Mouse (Mus musculus): ENCODE measurements around the gene Sh2d3c. TPM values are rescaled to one million over a fixed set of nuclear protein-coding genes. Genes with fewer than 3 reads are reported as not detected.

Gene Sh2d3c
- polyA plus RNA-seq, 1 experiment from 2014 or later = 45.9 TPM

DNA sequence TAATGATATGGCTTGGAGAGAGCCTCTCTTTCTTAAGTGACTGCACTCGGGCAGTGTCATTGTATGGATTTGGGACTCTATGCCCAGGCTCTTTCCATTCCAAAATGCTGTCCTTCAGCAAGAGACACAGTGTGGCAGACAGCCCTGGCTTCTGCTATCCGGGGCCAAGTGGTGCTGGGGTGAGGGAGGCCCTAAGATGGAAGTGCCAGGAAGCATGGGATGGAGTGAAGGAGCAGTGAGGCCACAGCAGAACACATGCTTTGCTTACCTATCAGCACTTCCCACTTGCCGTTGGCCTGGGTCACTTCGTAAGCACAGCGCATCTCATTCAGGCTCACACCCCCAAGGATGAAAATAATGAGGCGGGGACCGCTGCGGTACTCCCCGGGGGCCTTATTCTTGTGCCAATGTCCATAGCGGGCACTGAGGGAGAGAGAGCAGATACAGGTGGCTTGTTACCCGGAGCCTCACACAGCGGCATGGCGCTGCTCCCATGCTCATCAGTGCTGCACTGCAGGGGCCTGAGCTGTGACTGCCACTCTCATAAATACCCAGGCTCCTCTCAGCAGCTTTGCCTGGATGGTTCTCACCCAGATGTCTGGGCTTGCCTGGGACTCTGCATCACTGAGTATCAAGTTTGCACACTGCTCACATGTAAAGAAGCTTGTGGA is 75.0 kb downstream of the Sh2d3c start:
- ATAC-seq (ENCODE audit: low FRiP score, low TSS enrichment) (no peak), DNase-seq (no peak)
- Histone ChIP-seq H3K4me1 (ENCODE audit: control insufficient read depth, insufficient read depth, low read length) (no peaks in the 10 kb centered on the region), H3K27me3 (ENCODE audit: control insufficient read depth, insufficient read depth, low read length) (no peaks in the 10 kb centered on the region), H3K36me3 (ENCODE audit: control insufficient read depth, insufficient read depth, low read length) (peaks cover 92% of the 10 kb centered on the region), H3K4me2 (ENCODE audit: low read length) (no peak overlapping the region), H3K9ac (replicated peaks; ENCODE audit: low read length) (no peak overlapping the region), H3K27ac (replicated peaks; ENCODE audit: low read depth, low read length) (no peak overlapping the region), H3K4me3 (replicated peaks; ENCODE audit: low read depth, low read length) (no peak overlapping the region), H3K9me3 (ENCODE audit: control insufficient read depth, low read length) (no peaks in the 10 kb centered on the region)
- 83% methylated on average over 13 of the region's 13 CpGs for WGBS

- H3K27ac ChIP-seq (replicated peaks; ENCODE audit: low read depth, low read length) = no peak overlapping the region
- no peak for DNase-seq
- no peaks in the 10 kb centered on the region for H3K9me3 ChIP-seq (ENCODE audit: control insufficient read depth, low read length)
- H3K27me3 ChIP-seq (ENCODE audit: control insufficient read depth, insufficient read depth, low read length) = no peaks in the 10 kb centered on the region
- no peak for ATAC-seq (ENCODE audit: low FRiP score, low TSS enrichment)
- H3K4me3 ChIP-seq (replicated peaks; ENCODE audit: low read depth, low read length) = no peak overlapping the region
- no peaks in the 10 kb centered on the region for H3K4me1 ChIP-seq (ENCODE audit: control insufficient read depth, insufficient read depth, low read length)
- no peak overlapping the region for H3K4me2 ChIP-seq (ENCODE audit: low read length)
- H3K36me3 ChIP-seq (ENCODE audit: control insufficient read depth, insufficient read depth, low read length) = peaks cover 95% of the 10 kb centered on the region
- 80% methylated on average over 10 of the region's 10 CpGs for WGBS
- no peak overlapping the region for H3K9ac ChIP-seq (replicated peaks; ENCODE audit: low read length)
These were observed 77.6 kb downstream of the Sh2d3c start for GRCm38 (mm10) chr2:32798251-32798962.

MicroRNAs within 50 kb of the gene (microRNA counts, 519-probe panel; counts per million panel counts)
- not detected for microRNA mmu-miR-2861

Small RNA genes lying within 50 kb of the gene (microRNA-seq; reads per million reads assigned to microRNA genes)
- gene Gm47291 (not detected), gene Mir2861 (not detected), gene Mir3960 (not detected), gene Mir8093 (not detected)

Other genes starting within 250 kb of the Sh2d3c start
- gene Fam102a, start 185.7 kb upstream of the Sh2d3c start, polyA plus RNA-seq (2014; fragmentation: Nextera tagmentation; extraction: Ambion mirVana) = 6.9 and 7.8 TPM in 2 replicates
- gene Dpm2, start 150.2 kb upstream of the Sh2d3c start, polyA plus RNA-seq (2014; fragmentation: Nextera tagmentation; extraction: Ambion mirVana) = 138 and 165 TPM in 2 replicates
- 7.1 and 11.5 TPM in 2 replicates for gene Pip5kl1, start 146.3 kb upstream of the Sh2d3c start, polyA plus RNA-seq (2014; fragmentation: Nextera tagmentation; extraction: Ambion mirVana)
- 0.29 and 1.3 TPM in 2 replicates for gene 9430097D07Rik, start 145.4 kb upstream of the Sh2d3c start, polyA plus RNA-seq (2014; fragmentation: Nextera tagmentation; extraction: Ambion mirVana)
- gene St6galnac4, start 134.0 kb upstream of the Sh2d3c start, polyA plus RNA-seq (2014; fragmentation: Nextera tagmentation; extraction: Ambion mirVana) = 20.1 and 24.8 TPM in 2 replicates
- 7.6 and 10.2 TPM in 2 replicates for gene St6galnac6, start 121.3 kb upstream of the Sh2d3c start, polyA plus RNA-seq (2014; fragmentation: Nextera tagmentation; extraction: Ambion mirVana)
- gene Ak1, start 99.3 kb upstream of the Sh2d3c start, polyA plus RNA-seq (2014; fragmentation: Nextera tagmentation; extraction: Ambion mirVana) = 69.2 and 76.2 TPM in 2 replicates
- 13.5 and 23.8 TPM in 2 replicates for gene Eng, start 74.5 kb upstream of the Sh2d3c start, polyA plus RNA-seq (2014; fragmentation: Nextera tagmentation; extraction: Ambion mirVana)
- 15.3 and 15.6 TPM in 2 replicates for gene Fpgs, start 16.9 kb upstream of the Sh2d3c start, polyA plus RNA-seq (2014; fragmentation: Nextera tagmentation; extraction: Ambion mirVana)
- gene Cdk9, start 8.0 kb upstream of the Sh2d3c start, polyA plus RNA-seq (2014; fragmentation: Nextera tagmentation; extraction: Ambion mirVana) = 61.4 and 76.5 TPM in 2 replicates
- 3.2 and 4.6 TPM in 2 replicates for gene 6330409D20Rik, start 20.0 kb downstream of the Sh2d3c start, polyA plus RNA-seq (2014; fragmentation: Nextera tagmentation; extraction: Ambion mirVana)
- 50.5 and 51.1 TPM in 2 replicates for gene Tor2a, start 36.2 kb downstream of the Sh2d3c start, polyA plus RNA-seq (2014; fragmentation: Nextera tagmentation; extraction: Ambion mirVana)
- 0.41 and 0.80 TPM in 2 replicates for gene Ttc16, start 54.6 kb downstream of the Sh2d3c start, polyA plus RNA-seq (2014; fragmentation: Nextera tagmentation; extraction: Ambion mirVana)
- gene Ptrh1, start 54.7 kb downstream of the Sh2d3c start, polyA plus RNA-seq (2014; fragmentation: Nextera tagmentation; extraction: Ambion mirVana) = 3.5 TPM in 2 replicates
- gene Cfap157, start 63.4 kb downstream of the Sh2d3c start, polyA plus RNA-seq (2014; fragmentation: Nextera tagmentation; extraction: Ambion mirVana) = 0.38 and 0.39 TPM in 2 replicates
- gene Stxbp1, start 126.2 kb downstream of the Sh2d3c start, polyA plus RNA-seq (2014; fragmentation: Nextera tagmentation; extraction: Ambion mirVana) = 240 and 245 TPM in 2 replicates
- 13.6 and 19.8 TPM in 2 replicates for gene Fam129b, start 155.1 kb downstream of the Sh2d3c start, polyA plus RNA-seq (2014; fragmentation: Nextera tagmentation; extraction: Ambion mirVana)
- gene Rpl12, start 240.5 kb downstream of the Sh2d3c start, polyA plus RNA-seq (2014; fragmentation: Nextera tagmentation; extraction: Ambion mirVana) = 105 and 110 TPM in 2 replicates
- 19.8 and 20.2 TPM in 2 replicates for gene Lrsam1, start 240.6 kb downstream of the Sh2d3c start, polyA plus RNA-seq (2014; fragmentation: Nextera tagmentation; extraction: Ambion mirVana)

Measured in midbrain, embryonic 14.5 days (tissue).